Mouse (Mus musculus): ENCODE measurements around the gene Akirin1. TPM values are rescaled to one million over a fixed set of nuclear protein-coding genes. Genes with fewer than 3 reads are reported as not detected.

Gene Akirin1
- total RNA-seq (2021): 10 to 100 TPM; 22.9 to 27.6 TPM
- long read RNA-seq, experiment 1, transcript Akirin1-201 (5 exons, 3,052 nt): major isoform, 65 of 69 reads
- long read RNA-seq, experiment 1, partial matches to known transcripts: 0 of 69 reads
- long read RNA-seq, experiment 1, other reads (novel, unspliced or antisense): 4 of 69 reads
- long read RNA-seq, experiment 2, transcript Akirin1-201 (5 exons, 3,052 nt): major isoform, 63 of 68 reads
- long read RNA-seq, experiment 2, partial matches to known transcripts: 3 of 68 reads
- long read RNA-seq, experiment 2, other reads (novel, unspliced or antisense): 2 of 68 reads

DNA sequence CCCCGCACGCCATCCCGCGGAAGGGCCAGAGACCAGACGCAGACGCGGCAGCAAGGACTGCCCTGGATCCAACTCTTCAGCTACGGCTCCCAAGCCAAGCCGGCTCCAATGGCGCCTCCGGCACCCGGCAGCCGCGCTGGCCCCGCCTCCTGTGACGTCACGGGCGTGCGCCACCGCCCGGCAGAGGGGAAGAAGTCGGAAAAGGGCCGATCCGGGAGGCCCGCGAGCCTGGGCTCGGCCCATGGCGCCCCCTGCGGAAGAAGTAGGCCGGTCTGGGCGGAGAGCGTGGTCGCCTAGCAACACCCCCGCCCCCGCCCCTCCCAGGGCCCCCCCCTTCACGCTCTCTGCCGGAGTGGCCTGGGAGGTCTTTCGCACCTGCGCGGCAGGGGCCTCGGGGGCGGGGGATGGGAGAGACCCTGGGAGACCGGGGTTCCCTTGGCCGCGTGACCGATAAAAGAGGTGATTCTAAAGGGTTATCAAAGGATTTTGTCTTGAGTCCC lies at the start of gene Akirin1:
Gene Akirin1 (minus strand): TSS at position 194 of the 500 bp plus-strand sequence.
- peak; percentile 99 for DNase-seq

GRCm38 (mm10) chr4:123797856-123798255 lies 47.7 kb upstream of the Akirin1 start:
- DNase-seq: peak; percentile 10

DNA sequence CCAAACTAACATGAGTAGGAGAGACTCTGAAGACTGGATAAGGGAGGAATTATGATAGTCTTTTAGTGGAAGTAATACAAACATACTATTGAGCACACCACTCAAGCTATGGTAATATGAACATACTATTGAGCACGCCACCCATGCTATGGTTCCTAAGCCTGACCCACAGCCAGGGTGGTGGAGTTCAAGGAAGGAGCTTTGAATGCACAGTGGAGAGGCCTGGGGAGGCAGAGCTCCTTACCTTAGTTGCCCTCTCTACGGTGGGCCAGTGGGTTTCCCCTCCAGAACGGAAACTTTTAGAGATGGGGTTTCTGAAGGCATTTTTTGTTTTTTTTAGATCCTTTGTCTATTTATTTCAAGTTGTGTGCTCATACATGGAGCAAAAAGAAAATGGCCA lies 47.3 kb upstream of the Akirin1 start:
- no peak for DNase-seq

GRCm38 (mm10) chr4:123795057-123795456 lies 44.9 kb upstream of the Akirin1 start:
- no peak for DNase-seq

DNA sequence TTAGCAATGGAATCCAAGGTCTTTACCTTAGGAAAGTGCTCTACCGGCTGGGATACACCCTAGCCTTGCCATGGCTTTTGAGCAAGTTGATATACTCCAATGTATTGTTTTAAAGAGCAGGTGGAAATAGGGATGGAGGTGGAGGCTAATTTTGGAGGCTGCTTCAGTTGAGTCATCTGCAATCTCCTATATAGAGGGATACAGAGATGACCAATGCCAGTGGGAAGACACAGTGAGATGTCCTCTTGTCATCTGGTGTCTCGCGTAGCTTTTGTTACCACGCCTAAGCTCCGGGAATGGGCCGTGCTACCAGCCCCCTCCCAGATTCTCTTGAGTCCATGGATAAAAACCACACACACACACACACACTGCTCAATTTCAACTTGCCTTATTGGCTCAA lies 43.0 kb upstream of the Akirin1 start:
- DNase-seq: no peak

DNA sequence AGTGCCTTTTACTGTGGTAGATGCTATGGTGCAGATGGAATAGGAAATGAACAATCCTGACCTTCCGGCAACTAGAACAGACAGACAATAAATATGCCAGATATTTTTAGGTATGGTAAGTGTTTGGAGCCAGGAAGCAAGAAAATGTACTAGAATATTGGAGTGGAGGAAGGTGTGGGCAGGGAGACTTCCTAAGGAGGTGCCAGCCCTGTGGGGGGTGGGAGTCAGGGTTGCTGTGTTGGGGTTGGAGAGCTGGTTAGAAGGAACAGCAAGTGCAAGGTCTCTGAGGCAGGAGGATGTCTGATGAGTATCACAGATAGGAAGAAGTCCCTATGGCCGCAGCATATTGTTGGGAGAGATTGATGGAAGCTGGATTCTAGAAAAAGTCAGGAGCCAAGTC lies 42.5 kb upstream of the Akirin1 start:
- DNase-seq: no peak

DNA sequence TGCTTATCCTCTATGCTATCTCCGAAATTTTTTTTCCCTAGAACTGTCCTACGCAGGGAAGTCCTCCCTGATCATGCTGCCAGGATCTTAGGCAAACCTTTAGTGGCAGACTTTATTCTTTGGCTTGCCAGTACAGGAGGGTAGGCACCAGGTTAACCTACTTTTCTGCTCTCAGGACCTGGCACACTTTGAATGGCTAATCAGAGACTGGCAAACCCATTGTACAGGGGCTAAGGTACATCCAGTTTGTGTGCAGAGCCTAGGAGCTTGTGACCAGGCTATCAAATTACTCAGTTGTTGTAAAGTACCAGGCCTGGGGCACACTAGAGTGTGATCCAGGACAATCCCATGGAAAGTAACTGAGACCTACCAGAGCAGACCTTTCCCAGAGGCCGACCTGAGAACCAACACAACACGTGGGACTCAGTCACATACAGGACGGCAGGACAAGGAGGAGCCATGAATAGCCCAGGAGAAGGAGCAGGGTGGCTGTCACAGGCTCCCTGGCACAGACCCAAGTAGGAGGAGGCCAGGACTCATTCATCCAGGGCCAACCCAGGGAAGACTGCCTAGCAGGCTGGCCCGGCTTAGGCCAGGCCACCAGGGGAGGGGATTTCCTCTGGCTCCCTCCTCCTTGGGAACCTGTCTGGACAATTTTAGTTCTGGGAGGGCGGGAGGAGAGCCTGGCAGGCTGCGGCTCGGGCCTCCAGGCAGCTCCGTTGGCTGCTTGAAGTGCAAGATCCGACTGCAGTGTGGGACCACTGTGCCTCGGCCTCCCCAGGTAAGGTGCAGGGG lies 37.2 kb upstream of the Akirin1 start, which contains the start of gene Rhbdl2:
Gene Rhbdl2 (plus strand): TSS at position 684 of the 795 bp plus-strand sequence.
- DNase-seq: peak; percentile 65

GRCm38 (mm10) chr4:123768234-123768633 lies 18.1 kb upstream of the Akirin1 start:
- DNase-seq: no peak

- no peak for DNase-seq
These were observed 17.7 kb upstream of the Akirin1 start for GRCm38 (mm10) chr4:123767807-123768206.

- DNase-seq: no peak
These were observed 14.9 kb upstream of the Akirin1 start for GRCm38 (mm10) chr4:123765071-123765470.

DNA sequence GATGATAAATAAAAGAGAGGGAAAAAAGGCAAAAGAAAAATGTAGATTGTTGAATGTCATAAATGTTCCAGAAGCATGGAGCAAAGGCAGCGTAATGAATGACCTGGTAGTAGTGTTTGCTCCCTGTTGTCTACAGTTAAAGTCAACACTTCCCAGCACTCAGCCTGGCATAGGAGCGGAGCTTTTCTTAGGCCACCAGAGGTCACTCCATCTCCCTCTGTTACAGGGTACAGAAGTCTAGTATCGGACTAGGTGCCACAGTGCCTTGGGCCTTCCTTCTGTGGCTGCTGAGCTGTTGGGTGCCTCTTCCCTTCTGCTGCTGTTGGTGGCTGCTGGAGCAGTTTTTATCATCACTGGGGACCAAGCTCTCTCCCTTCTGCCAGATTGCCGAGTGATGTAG lies 8.2 kb upstream of the Akirin1 start:
- DNase-seq: no peak

DNA sequence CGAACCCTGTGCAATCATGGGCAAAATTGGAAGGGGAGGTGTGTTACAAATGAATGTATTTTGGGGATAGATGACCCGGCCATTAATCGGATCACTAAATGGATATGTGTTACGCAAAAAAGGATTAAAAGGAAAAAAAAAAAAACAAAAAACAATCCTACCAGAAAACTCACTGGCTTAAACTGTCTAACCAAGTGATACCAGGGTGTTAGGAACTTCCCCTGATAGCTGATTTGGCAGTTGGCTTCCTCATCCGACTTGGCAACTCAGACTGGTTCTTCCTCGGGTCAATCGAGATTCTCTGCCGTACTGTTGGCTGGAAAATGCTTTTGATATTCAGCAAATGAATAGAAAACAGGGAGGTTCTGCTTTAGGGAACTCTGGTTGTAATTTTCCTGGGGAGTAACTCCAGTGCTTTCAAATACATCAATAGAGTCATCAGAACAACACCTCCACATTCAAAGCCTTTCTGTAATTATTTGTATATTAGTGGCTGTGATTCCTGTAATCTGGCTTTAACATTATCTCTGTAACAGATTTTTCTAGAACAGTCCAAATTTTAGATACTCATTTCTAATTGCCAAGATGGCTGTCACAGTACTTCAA lies 665 bp upstream of the Akirin1 start:
- no peak for DNase-seq

- no peak for DNase-seq
These were observed 538 bp downstream of the Akirin1 start for GRCm38 (mm10) chr4:123749484-123750130.

DNA sequence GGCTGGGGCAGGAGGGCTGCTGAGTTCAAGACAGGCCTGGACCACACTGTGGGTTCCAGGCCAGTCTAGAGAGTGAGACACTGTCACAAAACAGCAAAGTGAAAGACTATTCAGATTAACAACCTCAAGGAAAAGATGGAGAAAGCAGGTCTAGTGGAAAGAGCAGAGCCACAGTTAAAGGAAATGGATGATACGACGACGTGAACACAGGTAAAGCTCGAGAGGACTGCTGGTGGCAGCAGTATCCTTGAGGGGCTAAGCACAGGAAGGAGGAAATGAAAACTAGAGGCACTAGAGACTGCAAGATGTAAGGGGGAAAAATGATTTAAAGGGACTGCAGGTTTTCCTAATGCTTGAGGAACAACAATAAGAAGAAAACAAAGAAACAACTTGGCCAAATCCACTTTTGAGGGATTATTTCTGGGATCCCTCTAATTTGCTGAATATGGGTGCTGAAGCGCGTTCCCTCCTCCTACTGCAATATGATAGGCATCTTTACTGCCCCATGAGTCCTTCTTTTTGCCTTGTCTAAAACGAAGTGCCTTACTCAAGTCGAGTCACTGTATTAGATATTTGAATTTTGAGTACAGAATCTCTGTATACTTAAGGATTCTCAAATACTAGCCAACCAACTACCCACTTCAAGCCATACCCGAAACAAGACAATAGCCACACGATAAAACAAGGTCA lies 1.3 kb downstream of the Akirin1 start:
- DNase-seq: no peak

DNA sequence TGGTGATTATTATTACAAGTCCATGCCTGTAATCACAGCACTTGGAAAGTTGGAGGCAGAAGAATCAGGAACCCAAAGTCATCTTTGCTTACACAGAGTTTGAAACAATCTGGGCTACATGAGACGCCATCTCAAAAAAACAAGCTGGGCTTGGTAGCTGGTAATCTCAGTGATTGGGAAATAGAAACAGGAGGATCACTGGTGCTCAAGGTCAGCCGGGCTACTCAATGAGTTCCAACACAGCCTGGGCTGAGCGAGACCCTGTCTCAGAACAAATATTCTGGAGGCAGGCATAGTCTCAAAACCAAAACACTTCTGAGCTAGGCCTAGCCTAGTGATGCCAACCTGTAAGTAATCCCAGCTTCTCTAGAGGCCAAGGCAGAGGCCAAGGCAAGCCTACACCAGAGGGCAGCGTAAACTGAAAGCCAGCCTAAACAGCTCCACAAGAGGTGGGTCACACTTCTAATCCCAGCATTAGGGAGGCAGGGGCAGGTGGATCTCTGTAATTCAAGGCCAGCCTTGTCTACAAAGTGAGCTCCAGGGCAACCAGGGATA lies 4.8 kb downstream of the Akirin1 start:
- DNase-seq: no peak

- DNase-seq: no peak
These were observed 7.3 kb downstream of the Akirin1 start for GRCm38 (mm10) chr4:123742891-123743290.

DNA sequence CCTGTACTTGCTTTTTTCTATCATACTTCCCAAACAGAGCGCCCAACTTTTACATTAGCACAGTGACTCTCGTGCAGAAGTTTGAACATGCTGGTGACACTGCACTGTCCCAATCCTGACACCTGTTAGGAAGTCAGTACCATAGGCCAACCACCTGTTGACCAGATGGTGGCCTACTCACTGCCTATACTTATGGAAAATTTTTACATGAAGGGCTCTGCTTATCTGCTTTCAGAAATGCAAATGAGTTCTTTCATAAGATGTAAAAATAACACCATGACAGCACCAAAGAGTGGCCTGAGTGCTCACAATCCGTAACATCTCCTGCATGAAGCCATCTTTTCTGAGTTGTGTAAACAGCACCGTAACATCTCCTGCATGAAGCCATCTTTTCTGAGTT lies 11.4 kb downstream of the Akirin1 start:
- DNase-seq: no peak

DNA sequence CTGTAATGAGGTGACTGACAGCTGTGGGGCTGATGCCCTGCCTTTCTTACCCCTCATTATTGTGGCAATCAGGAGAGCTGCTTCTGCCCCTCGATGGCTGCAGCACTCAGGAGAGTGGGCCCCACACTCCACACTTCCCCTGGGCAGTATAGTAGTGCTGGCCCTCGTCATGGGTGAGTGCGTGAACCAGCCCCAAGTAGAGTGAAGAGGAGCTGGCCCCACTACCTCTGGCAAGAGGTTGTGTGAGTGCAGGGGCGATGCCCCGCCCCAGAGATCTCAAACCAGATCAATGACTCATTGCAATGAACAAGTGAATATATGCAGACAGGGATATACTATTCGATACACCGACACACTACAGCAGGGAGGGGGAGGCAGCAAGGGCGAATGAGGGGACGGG lies 16.6 kb downstream of the Akirin1 start:
- no peak for DNase-seq

DNA sequence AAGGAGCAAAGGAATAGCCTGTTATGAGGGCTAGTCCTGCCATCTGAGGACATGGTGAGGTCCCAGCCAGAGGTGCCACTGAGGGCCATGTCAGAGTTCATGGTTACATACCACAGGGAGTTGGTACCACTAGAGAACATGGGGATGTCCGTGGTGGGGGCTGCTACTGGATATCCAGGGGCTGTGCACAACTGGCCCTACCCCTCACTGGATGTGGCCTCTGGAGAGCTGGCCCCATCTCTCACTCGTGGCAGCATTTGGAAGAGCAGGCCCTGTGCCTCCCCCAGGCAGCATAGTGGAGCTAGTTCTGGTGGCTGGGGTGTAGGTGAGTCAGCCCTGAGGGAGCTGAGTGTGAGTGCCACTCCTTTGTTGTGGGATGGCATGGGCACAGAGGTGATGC lies 17.2 kb downstream of the Akirin1 start:
- no peak for DNase-seq

GRCm38 (mm10) chr4:123732163-123732910 lies 17.8 kb downstream of the Akirin1 start:
- no peak for DNase-seq

- DNase-seq: no peak
These were observed 28.4 kb downstream of the Akirin1 start for GRCm38 (mm10) chr4:123721761-123722160.

All from gastrocnemius, postnatal 25 days (tissue).